Mouse (Mus musculus): ENCODE results near the gene Olfr458. TPM values are rescaled to one million over a fixed set of nuclear protein-coding genes. Genes with fewer than 3 reads are reported as not detected.

The Olfr458 gene
- polyA plus RNA-seq, 1 experiment from 2014 or later = not detected

GRCm38 (mm10) chr6:42434446-42434845 lies 30.6 kb downstream of the Olfr458 start, which contains the start of gene Tas2r126:
Gene Tas2r126 (plus strand): TSS chr6:42434535.
- 92% methylated on average over 6 of the region's 6 CpGs for WGBS
- H3K4me3 ChIP-seq = no peak within 1 kb of the TSS
- H3K27me3 ChIP-seq (ENCODE audit: poor library complexity, severe bottlenecking) = no peaks in the 10 kb centered on the region
- H3K9me3 ChIP-seq = no peaks in the 10 kb centered on the region
- no peaks in the 10 kb centered on the region for H3K36me3 ChIP-seq (replicated peaks)
- H3K4me1 ChIP-seq = no peaks in the 10 kb centered on the region
- no peak within 1 kb of the TSS for H3K27ac ChIP-seq
- no peak for DNase-seq (ENCODE audit: extremely low spot score, low spot score)

DNA sequence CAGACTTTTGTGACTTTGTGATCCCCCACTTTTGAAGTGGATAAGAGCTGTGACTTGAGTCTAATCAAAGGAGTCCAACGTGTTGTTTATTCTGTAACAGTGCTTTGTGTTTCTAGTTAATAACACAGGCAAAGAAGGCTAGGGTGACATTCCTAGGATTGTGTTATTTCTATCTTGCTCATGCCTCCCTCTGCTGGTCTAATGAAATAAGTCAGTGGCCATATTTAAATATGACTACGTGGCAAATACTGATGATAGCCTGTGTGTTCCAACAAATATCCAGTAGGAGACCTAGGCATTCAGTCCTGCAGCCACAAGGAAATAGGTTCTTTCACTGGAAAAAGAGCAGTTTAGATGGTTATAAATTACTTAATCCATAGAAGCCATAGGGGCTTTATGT lies 31.4 kb downstream of the Olfr458 start:
- no peak overlapping the region for H3K4me3 ChIP-seq
- no peaks in the 10 kb centered on the region for H3K36me3 ChIP-seq (replicated peaks)
- H3K27ac ChIP-seq = no peak overlapping the region
- H3K9me3 ChIP-seq = no peaks in the 10 kb centered on the region
- no peak for DNase-seq (ENCODE audit: extremely low spot score, low spot score)
- H3K4me1 ChIP-seq = no peaks in the 10 kb centered on the region
- WGBS = 66% methylated on average over 2 of the region's 2 CpGs
- no peaks in the 10 kb centered on the region for H3K27me3 ChIP-seq (ENCODE audit: poor library complexity, severe bottlenecking)

DNA sequence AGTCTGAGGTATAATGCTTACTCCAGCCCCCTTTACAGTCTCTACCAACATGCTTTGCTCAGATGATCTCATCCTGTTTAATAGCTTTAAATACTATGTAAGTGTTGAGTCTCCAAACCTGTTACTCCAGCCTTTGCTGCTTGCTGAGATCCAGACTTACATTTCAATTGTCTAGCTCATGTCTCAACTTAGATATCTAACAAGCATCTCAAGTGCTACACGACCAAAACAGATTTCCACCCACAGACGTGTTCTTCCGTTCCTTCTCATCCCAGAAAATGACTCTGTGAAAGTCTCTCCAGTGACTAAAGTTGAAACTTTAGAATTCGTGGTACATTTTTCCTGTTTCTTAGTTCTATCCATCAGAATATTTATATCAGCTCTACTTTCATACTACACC lies 38.7 kb downstream of the Olfr458 start:
- Histone ChIP-seq H3K27ac (no peak overlapping the region), H3K4me1 (no peaks in the 10 kb centered on the region), H3K9me3 (no peaks in the 10 kb centered on the region), H3K27me3 (ENCODE audit: poor library complexity, severe bottlenecking) (no peaks in the 10 kb centered on the region), H3K4me3 (no peak overlapping the region), H3K36me3 (replicated peaks) (no peaks in the 10 kb centered on the region)
- 90% methylated on average over 4 of the region's 4 CpGs for WGBS
- DNase-seq (ENCODE audit: extremely low spot score, low spot score) = no peak

GRCm38 (mm10) chr6:42424472-42424871 lies 40.5 kb downstream of the Olfr458 start:
- DNase-seq (ENCODE audit: extremely low spot score, low spot score) = no peak

GRCm38 (mm10) chr6:42421439-42421838 lies 43.6 kb downstream of the Olfr458 start:
- Histone ChIP-seq H3K4me1 (no peaks in the 10 kb centered on the region), H3K36me3 (replicated peaks) (no peaks in the 10 kb centered on the region), H3K27me3 (ENCODE audit: poor library complexity, severe bottlenecking) (no peaks in the 10 kb centered on the region), H3K9me3 (no peaks in the 10 kb centered on the region), H3K4me3 (no peak overlapping the region), H3K27ac (no peak overlapping the region)
- DNase-seq (ENCODE audit: extremely low spot score, low spot score) = no peak
- WGBS = 77% methylated on average over 2 of the region's 2 CpGs

More at GRCm38 (mm10) chr6:42424472-42424871, 40.5 kb downstream of the Olfr458 start:
- Histone ChIP-seq H3K36me3 (replicated peaks) (no peaks in the 10 kb centered on the region), H3K27me3 (ENCODE audit: poor library complexity, severe bottlenecking) (no peaks in the 10 kb centered on the region), H3K4me3 (no peak overlapping the region), H3K27ac (no peak overlapping the region), H3K4me1 (no peaks in the 10 kb centered on the region), H3K9me3 (no peaks in the 10 kb centered on the region)
- WGBS = 93% methylated on average over 3 of the region's 3 CpGs

- H3K4me1 ChIP-seq = no peaks in the 10 kb centered on the region
- DNase-seq (ENCODE audit: extremely low spot score, low spot score) = no peak
- H3K9me3 ChIP-seq = no peaks in the 10 kb centered on the region
- no peak overlapping the region for H3K4me3 ChIP-seq
- no peak overlapping the region for H3K27ac ChIP-seq
- no peaks in the 10 kb centered on the region for H3K27me3 ChIP-seq (ENCODE audit: poor library complexity, severe bottlenecking)
- 93% methylated on average over 2 of the region's 2 CpGs for WGBS
- no peaks in the 10 kb centered on the region for H3K36me3 ChIP-seq (replicated peaks)
Observed at GRCm38 (mm10) chr6:42419443-42419842, 45.6 kb downstream of the Olfr458 start.

Other genes starting within 250 kb of the Olfr458 start
- gene Tas2r144, start 249.9 kb downstream of the Olfr458 start, polyA plus RNA-seq (2016; fragmentation: Nextera tagmentation; extraction: Ambion mirVana) = not detected in 2 replicates
- gene Gstk1, start 219.3 kb downstream of the Olfr458 start, polyA plus RNA-seq (2016; fragmentation: Nextera tagmentation; extraction: Ambion mirVana) = 18.3 and 18.5 TPM in 2 replicates
- gene Tmem139, start 203.2 kb downstream of the Olfr458 start, polyA plus RNA-seq (2016; fragmentation: Nextera tagmentation; extraction: Ambion mirVana) = 0.36 and 0.41 TPM in 2 replicates
- gene Casp2, start 200.2 kb downstream of the Olfr458 start, polyA plus RNA-seq (2016; fragmentation: Nextera tagmentation; extraction: Ambion mirVana) = 80.3 and 83.9 TPM in 2 replicates
- 1.2 and 1.5 TPM in 2 replicates for gene Clcn1, start 178.5 kb downstream of the Olfr458 start, polyA plus RNA-seq (2016; fragmentation: Nextera tagmentation; extraction: Ambion mirVana)
- gene Fam131b, start 140.6 kb downstream of the Olfr458 start, polyA plus RNA-seq (2016; fragmentation: Nextera tagmentation; extraction: Ambion mirVana) = 1.5 and 1.6 TPM in 2 replicates
- gene Zyx, start 115.6 kb downstream of the Olfr458 start, polyA plus RNA-seq (2016; fragmentation: Nextera tagmentation; extraction: Ambion mirVana) = 79.3 and 80.8 TPM in 2 replicates
- 1.8 and 2.0 TPM in 2 replicates for gene Epha1, start 91.9 kb downstream of the Olfr458 start, polyA plus RNA-seq (2016; fragmentation: Nextera tagmentation; extraction: Ambion mirVana)
- gene Tas2r143, start 65.0 kb downstream of the Olfr458 start, polyA plus RNA-seq (2016; fragmentation: Nextera tagmentation; extraction: Ambion mirVana) = not detected in 2 replicates
- not detected in 2 replicates for gene Tas2r135, start 59.8 kb downstream of the Olfr458 start, polyA plus RNA-seq (2016; fragmentation: Nextera tagmentation; extraction: Ambion mirVana)
- gene Tas2r126, start 30.7 kb downstream of the Olfr458 start, polyA plus RNA-seq (2016; fragmentation: Nextera tagmentation; extraction: Ambion mirVana) = not detected in 2 replicates
- not detected in 2 replicates for gene Olfr457, start 11.1 kb upstream of the Olfr458 start, polyA plus RNA-seq (2016; fragmentation: Nextera tagmentation; extraction: Ambion mirVana)
- gene Olfr456, start 22.0 kb upstream of the Olfr458 start, polyA plus RNA-seq (2016; fragmentation: Nextera tagmentation; extraction: Ambion mirVana) = not detected in 2 replicates
- gene Olfr455, start 82.4 kb upstream of the Olfr458 start, polyA plus RNA-seq (2016; fragmentation: Nextera tagmentation; extraction: Ambion mirVana) = not detected in 2 replicates
- gene Tcaf3, start 132.5 kb upstream of the Olfr458 start, polyA plus RNA-seq (2016; fragmentation: Nextera tagmentation; extraction: Ambion mirVana) = not detected in 2 replicates
- gene Tcaf2, start 180.1 kb upstream of the Olfr458 start, polyA plus RNA-seq (2016; fragmentation: Nextera tagmentation; extraction: Ambion mirVana) = 4.4 and 5.0 TPM in 2 replicates
- 97.3 and 99.4 TPM in 2 replicates for gene Tcaf1, start 244.9 kb upstream of the Olfr458 start, polyA plus RNA-seq (2016; fragmentation: Nextera tagmentation; extraction: Ambion mirVana)